Mouse (Mus musculus) CH12.LX (cell line): ENCODE measurements at regions not wholly inside any gene's neighbourhood (a gene's known extent, or its start where the extent isn't known, plus 50 kb on each side); places are given as distances from the start of the nearest gene placed in this dataset.

Experiments
- DNase-seq: peaks from one replicate; pipeline ENCODE4 v3.0.0-alpha.2; 2013; ENCODE audit errors: extremely low read depth
- H3K27ac ChIP-seq: 2 replicates; pipeline ENCODE4 v1.5.1; 2012; ENCODE audit warnings: low read depth, mild to moderate bottlenecking, control low read depth, moderate library complexity; ENCODE audit not compliant: insufficient read depth
- H3K27me3 ChIP-seq: replicated peaks from 2 replicates; pipeline ENCODE3; 2012; ENCODE audit warnings: inconsistent platforms
- H3K36me3 ChIP-seq, 2 experiments: replicated peaks in 1 of 2; 2 replicates each; pipeline versions ENCODE3 to v1.6.1; 2012; ENCODE audit warnings: inconsistent platforms in 1 of 2, low read length in 1 of 2, mild to moderate bottlenecking in 1 of 2, mixed read lengths in 1 of 2, moderate library complexity in 1 of 2; ENCODE audit not compliant: control insufficient read depth in 1 of 2, insufficient read depth in 1 of 2
- H3K4me1 ChIP-seq, 2 experiments: 2 replicates each; pipeline ENCODE4 v1.6.1; 2012; ENCODE audit warnings: inconsistent platforms in 1 of 2, moderate library complexity in 1 of 2; ENCODE audit not compliant: insufficient read depth in 2 of 2, control insufficient read depth in 1 of 2
- H3K4me2 ChIP-seq: 2 replicates; pipeline ENCODE4 v1.6.1; 2012; ENCODE audit warnings: low read depth, mild to moderate bottlenecking, control low read depth; ENCODE audit not compliant: poor library complexity, insufficient read depth, severe bottlenecking
- H3K4me3 ChIP-seq, 3 experiments: fragments of 150-350 bp in 1 of 3; sonication (generic) in 1 of 3; replicated peaks in 1 of 3; 2 replicates each; pipeline versions ENCODE3 to v1.5.1; 2011 to 2012; ENCODE audit warnings: low read depth in 2 of 3, low read length in 2 of 3, mild to moderate bottlenecking in 2 of 3, moderate library complexity in 2 of 3, control low read depth in 1 of 3, improper control_type of control experiment in 1 of 3, inconsistent platforms in 1 of 3, mixed read lengths in 1 of 3; ENCODE audit not compliant: poor library complexity in 1 of 3
- H3K79me2 ChIP-seq: replicated peaks from 2 replicates; pipeline ENCODE4 v1.6.1; 2012; ENCODE audit warnings: mild to moderate bottlenecking, moderate library complexity; ENCODE audit not compliant: control insufficient read depth, poor library complexity, insufficient read depth, severe bottlenecking; ENCODE audit errors: extremely low read depth
- H3K9ac ChIP-seq: 2 replicates; pipeline ENCODE4 v1.6.1; 2012; ENCODE audit warnings: low read depth, mild to moderate bottlenecking, control low read depth, moderate library complexity; ENCODE audit not compliant: insufficient read depth
- H3K9me3 ChIP-seq: replicated peaks from 2 replicates; pipeline ENCODE3; 2012; ENCODE audit warnings: low read length, inconsistent platforms, mixed read lengths
- CHD2 ChIP-seq: IDR thresholded peaks from 2 replicates; pipeline ENCODE4 v1.6.1; 2011; ENCODE audit warnings: low read length, improper control_type of control experiment
- ELF1 ChIP-seq: IDR thresholded peaks from 2 replicates; pipeline ENCODE4 v1.6.1; 2014; ENCODE audit warnings: low read depth, mild to moderate bottlenecking, inconsistent platforms, low read length, improper control_type of control experiment
- HCFC1 ChIP-seq: IDR thresholded peaks from 2 replicates; pipeline ENCODE4 v1.6.1; 2012; ENCODE audit warnings: low read depth, mild to moderate bottlenecking, inconsistent platforms, low read length, improper control_type of control experiment
- MAFK ChIP-seq: IDR thresholded peaks from 2 replicates; pipeline ENCODE4 v1.6.1; 2011; ENCODE audit warnings: low read length, improper control_type of control experiment; ENCODE audit not compliant: insufficient replicate concordance
- MEF2A ChIP-seq: IDR thresholded peaks from 2 replicates; pipeline ENCODE4 v1.6.1; 2014; ENCODE audit warnings: low read depth, mild to moderate bottlenecking, inconsistent platforms, low read length, improper control_type of control experiment, borderline replicate concordance
- MXI1 ChIP-seq: IDR thresholded peaks from 2 replicates; pipeline ENCODE4 v1.6.1; 2011; ENCODE audit warnings: mild to moderate bottlenecking, low read depth, low read length, improper control_type of control experiment
- NRF1 ChIP-seq: IDR thresholded peaks from 2 replicates; pipeline ENCODE4 v1.6.1; 2014; ENCODE audit warnings: low read depth, mild to moderate bottlenecking, inconsistent platforms, low read length, improper control_type of control experiment, moderate library complexity
- USF2 ChIP-seq: conservative IDR thresholded peaks from 2 replicates; pipeline ENCODE4 v1.6.1; 2011; ENCODE audit warnings: low read depth, low read length, improper control_type of control experiment
- ZC3H11A ChIP-seq: IDR thresholded peaks from 2 replicates; pipeline ENCODE4 v1.6.1; 2012; ENCODE audit warnings: low read depth, mild to moderate bottlenecking, inconsistent platforms, low read length, improper control_type of control experiment
- dilution Hi-C: fragments of 300-500 bp; cut with MboI; formaldehyde crosslinking; loops from 2 replicates; pipeline ENCODE4 v1.14.3; 2020; ENCODE audit warnings: low sequenced_read_pairs; ENCODE audit not compliant: extremely low pct_unique_long_range_greater_than_20kb, extremely low pct_ligation_motif_present
- in situ Hi-C: fragments of 300-500 bp; cut with MboI; formaldehyde crosslinking; loops from 3 replicates; pipeline ENCODE4 v1.14.3; 2019; ENCODE audit warnings: low sequenced_read_pairs, low pct_ligation_motif_present, low pct_unique_long_range_greater_than_20kb, mixed read lengths

DNA sequence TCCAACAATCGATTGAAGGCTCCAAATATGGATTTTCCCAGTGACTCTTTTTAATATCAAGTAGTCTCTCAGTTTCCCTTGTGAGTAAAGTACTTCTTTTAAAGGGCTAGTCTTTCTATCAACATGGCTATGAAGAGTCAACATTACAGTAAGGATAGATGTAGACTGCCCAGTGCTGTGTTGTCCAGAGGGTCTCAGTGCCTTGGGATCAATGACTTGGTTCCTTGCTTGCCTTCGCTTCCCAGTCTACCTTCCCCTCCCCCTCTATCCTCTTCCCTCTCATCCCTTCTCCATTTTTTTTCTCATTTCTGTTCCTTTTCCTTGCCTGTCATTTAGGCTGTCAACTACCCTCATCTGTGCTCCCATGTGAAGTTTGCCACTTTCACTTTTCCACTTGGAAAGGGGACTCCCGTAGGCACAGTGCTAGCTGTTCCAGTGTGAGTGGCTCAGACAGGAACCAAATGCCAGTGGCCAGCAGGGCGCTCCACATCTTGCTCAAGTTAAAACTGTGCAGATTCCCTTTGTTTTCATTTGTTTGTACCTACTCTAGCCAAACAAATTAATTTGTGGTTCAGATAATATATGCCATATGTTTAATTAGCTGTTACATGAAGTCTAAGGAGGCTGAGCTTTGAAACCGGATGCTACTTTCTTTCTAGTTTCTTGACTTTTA lies 608.9 kb downstream of the Lmo4 start:
- no peak for TF ChIP-seq MXI1
- TF ChIP-seq USF2, result no peak
- no peak for TF ChIP-seq MEF2A
- no peak for TF ChIP-seq ZC3H11A
- Histone ChIP-seq H3K9me3 (no peaks in the 10 kb centered on the region), H3K27ac (no peak overlapping the region), H3K79me2 (no peaks in the 10 kb centered on the region), H3K36me3 (no peaks in the 10 kb centered on the region), H3K9ac (no peak overlapping the region), H3K4me3 (no peak overlapping the region), H3K4me1 (peaks cover 2 to 18% of the 10 kb centered on the region in 2 experiments; a peak in 3 of 4 replicates), H3K27me3 (no peaks in the 10 kb centered on the region), H3K4me2 (no peak overlapping the region)
- in situ Hi-C loops, result loop anchor here (25.0 kb wide), 1 partner anchor 641 kb away; no protein-coding TSS in a partner anchor
- no peak for DNase-seq
- dilution Hi-C loops, result no loop called here

DNA sequence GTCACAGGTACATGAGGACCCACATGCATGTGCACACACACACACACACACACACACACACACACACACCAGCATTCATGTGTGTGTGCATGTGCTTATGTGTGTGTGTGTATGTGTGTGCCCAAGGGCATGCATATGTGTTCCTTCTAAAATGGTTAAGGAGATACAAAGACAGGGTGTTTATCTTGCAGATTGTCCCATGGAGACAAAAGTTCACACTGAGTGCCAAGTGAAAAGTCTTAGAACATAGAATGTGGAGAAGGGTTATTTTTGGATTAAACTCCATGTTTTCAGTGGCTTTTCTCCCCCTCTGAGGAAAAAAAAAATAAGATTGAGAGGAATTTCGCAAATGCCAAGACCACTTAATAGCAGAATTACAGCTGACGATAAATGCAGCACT lies 609.9 kb downstream of the Lmo4 start:
- dilution Hi-C loops, result no loop called here
- TF ChIP-seq HCFC1 (no peak), MXI1 (no peak), NRF1 (no peak), USF2 (no peak)
- TF ChIP-seq, all 38 proteins: peak for 0
- no peak for DNase-seq
- no peak overlapping the region for H3K4me3 ChIP-seq
- in situ Hi-C loops, result loop anchor here (25.0 kb wide), 1 partner anchor 642 kb away; no protein-coding TSS in a partner anchor
- no peak overlapping the region for H3K27ac ChIP-seq
- H3K9me3 ChIP-seq, result no peaks in the 10 kb centered on the region
- H3K4me1 ChIP-seq, result peaks cover 2 to 13% of the 10 kb centered on the region in 2 experiments; a peak in 3 of 4 replicates
- no peak overlapping the region for H3K9ac ChIP-seq
- H3K4me2 ChIP-seq, result no peak overlapping the region
- no peaks in the 10 kb centered on the region for H3K36me3 ChIP-seq
- H3K79me2 ChIP-seq, result no peaks in the 10 kb centered on the region
- no peaks in the 10 kb centered on the region for H3K27me3 ChIP-seq

DNA sequence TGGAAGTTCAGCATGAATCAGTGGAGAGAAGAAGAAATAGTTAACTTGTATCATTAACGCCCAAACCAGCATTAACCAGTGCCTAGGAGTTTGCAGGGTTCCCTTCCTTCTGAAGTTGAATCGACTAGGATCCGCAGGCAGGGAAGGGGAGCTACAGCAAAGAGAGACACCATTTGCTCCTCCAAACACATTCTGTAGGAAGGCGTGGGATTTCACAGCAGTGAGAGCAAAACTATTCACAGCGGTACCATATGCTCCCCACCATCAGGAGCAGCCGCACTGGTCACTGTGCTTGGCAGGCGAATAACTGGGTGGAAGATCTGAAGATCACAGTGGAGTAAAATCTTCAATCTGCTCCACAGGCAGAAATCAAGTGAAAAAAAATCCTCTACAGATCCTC lies 610.3 kb downstream of the Lmo4 start:
- dilution Hi-C loops, result no loop called here
- no peak overlapping the region for H3K4me2 ChIP-seq
- no peaks in the 10 kb centered on the region for H3K36me3 ChIP-seq
- peaks cover 0 to 9% of the 10 kb centered on the region in 2 experiments; a peak in 2 of 4 replicates for H3K4me1 ChIP-seq
- in situ Hi-C loops, result loop anchor here (25.0 kb wide), 1 partner anchor 643 kb away; no protein-coding TSS in a partner anchor
- H3K9me3 ChIP-seq, result no peaks in the 10 kb centered on the region
- no peaks in the 10 kb centered on the region for H3K79me2 ChIP-seq
- no peak overlapping the region for H3K9ac ChIP-seq
- H3K27me3 ChIP-seq, result no peaks in the 10 kb centered on the region
- no peak overlapping the region for H3K27ac ChIP-seq
- TF ChIP-seq CHD2 (no peak), MEF2A (no peak), ELF1 (no peak), MAFK (no peak)
- H3K4me3 ChIP-seq, result no peak overlapping the region
- no peak for DNase-seq
